Mouse (Mus musculus) liver, embryonic 16.5 days (tissue): ENCODE results near the gene Thap8. TPM values are rescaled to one million over a fixed set of nuclear protein-coding genes. Genes with fewer than 3 reads are reported as not detected.

ENCODE experiments used
- ATAC-seq: fragments of 200-750 bp; cut with Nextera tagmentation; 2 replicates; pipeline ENCODE4 v1.8.0; 2017; ENCODE audit warnings: low read depth, mild to moderate bottlenecking, moderate number of reproducible peaks, moderate library complexity
- H3K27ac ChIP-seq: fragments of 300-500 bp; sonication (generic); 2 replicates; pipeline ENCODE4 v1.5.1; 2014; ENCODE audit warnings: mild to moderate bottlenecking, low read length
- H3K27me3 ChIP-seq: fragments of 300-500 bp; sonication (generic); 2 replicates; pipeline ENCODE4 v1.6.1; 2014; ENCODE audit warnings: low read depth, low read length, mixed read lengths; ENCODE audit not compliant: control insufficient read depth, insufficient read depth
- H3K36me3 ChIP-seq: fragments of 300-500 bp; sonication (generic); 2 replicates; pipeline ENCODE4 v1.6.1; 2014; ENCODE audit warnings: mild to moderate bottlenecking; ENCODE audit not compliant: control insufficient read depth, insufficient read depth
- H3K4me1 ChIP-seq: fragments of 300-500 bp; sonication (generic); 2 replicates; pipeline ENCODE4 v1.6.1; 2014; ENCODE audit warnings: low read depth, low read length, mixed read lengths; ENCODE audit not compliant: control insufficient read depth
- H3K4me2 ChIP-seq: fragments of 300-500 bp; sonication (generic); 2 replicates; pipeline ENCODE4 v1.6.1; 2014; ENCODE audit warnings: low read depth, low read length, mixed read lengths
- H3K4me3 ChIP-seq: fragments of 300-500 bp; sonication (generic); 2 replicates; pipeline ENCODE4 v1.5.1; 2014; ENCODE audit warnings: low read depth, mild to moderate bottlenecking, low read length
- H3K9ac ChIP-seq: fragments of 300-500 bp; sonication (generic); 2 replicates; pipeline ENCODE4 v1.6.1; 2014; ENCODE audit warnings: low read depth, low read length
- H3K9me3 ChIP-seq: fragments of 300-500 bp; sonication (generic); replicated peaks from 2 replicates; pipeline ENCODE4 v1.6.1; 2016; ENCODE audit warnings: low read length; ENCODE audit not compliant: control insufficient read depth
- WGBS: fragments of 180-500 bp; shearing (Covaris S2); extraction: QIAGEN DNeasy Blood & Tissue Kit; methylation state at CpG from one replicate; pipeline ENCODE4 v1.1.7; 2014; ENCODE audit not compliant: insufficient replicate concordance; 5-methylcytosine and 5-hydroxymethylcytosine counted together
- polyA plus RNA-seq: library from polyadenylated mRNA; unstranded; fragments of >200 nt; fragmentation: Nextera tagmentation; extraction: Ambion mirVana; gene quantifications from 2 replicates; pipeline ENCODE4 v1.2.1, GENCODE M21; 2015

The Thap8 gene
- polyA plus RNA-seq, 1 experiment from 2014 or later: 0.11 TPM

DNA sequence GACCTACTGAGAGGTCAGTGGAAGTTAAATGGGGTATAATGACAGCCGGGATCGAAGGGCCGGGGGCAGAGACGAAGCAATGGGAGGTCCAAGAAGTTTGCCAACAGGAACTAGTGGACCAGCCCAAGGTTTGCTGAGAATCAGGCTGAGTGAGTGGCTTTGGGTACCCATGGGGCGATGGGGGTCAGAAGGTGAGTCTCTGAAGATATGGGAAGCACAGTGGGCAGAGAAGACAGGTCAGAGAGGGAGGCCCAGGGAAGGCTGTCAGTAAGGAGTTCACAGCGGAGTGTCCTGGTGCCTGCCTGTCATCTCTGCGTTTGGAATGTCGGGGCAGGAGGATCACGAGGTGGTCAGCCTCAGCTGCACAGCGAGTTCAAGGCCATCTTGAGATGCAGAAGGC lies 48.5 kb downstream of the Thap8 start:
- peaks cover 2% of the 10 kb centered on the region; the same call in 1 of the 2 replicates for H3K27me3 ChIP-seq
- no peak overlapping the region for H3K4me2 ChIP-seq
- H3K4me3 ChIP-seq: no peak overlapping the region
- H3K36me3 ChIP-seq: no peaks in the 10 kb centered on the region
- ATAC-seq: no peak
- no peak overlapping the region for H3K27ac ChIP-seq
- no peak overlapping the region for H3K9ac ChIP-seq
- WGBS: 56% methylated on average over 10 of the region's 10 CpGs
- H3K9me3 ChIP-seq: no peaks in the 10 kb centered on the region
- peaks cover 1% of the 10 kb centered on the region for H3K4me1 ChIP-seq

GRCm38 (mm10) chr7:30331887-30332286 lies 52.0 kb downstream of the Thap8 start:
- Histone ChIP-seq H3K4me3 (no peak overlapping the region), H3K9me3 (no peaks in the 10 kb centered on the region), H3K27me3 (peaks cover 13% of the 10 kb centered on the region), H3K4me2 (no peak overlapping the region), H3K27ac (no peak overlapping the region), H3K36me3 (no peaks in the 10 kb centered on the region), H3K4me1 (peaks cover 3% of the 10 kb centered on the region), H3K9ac (no peak overlapping the region)
- peak; percentile 64 for ATAC-seq
- WGBS: 10% methylated on average over 13 of the region's 13 CpGs

DNA sequence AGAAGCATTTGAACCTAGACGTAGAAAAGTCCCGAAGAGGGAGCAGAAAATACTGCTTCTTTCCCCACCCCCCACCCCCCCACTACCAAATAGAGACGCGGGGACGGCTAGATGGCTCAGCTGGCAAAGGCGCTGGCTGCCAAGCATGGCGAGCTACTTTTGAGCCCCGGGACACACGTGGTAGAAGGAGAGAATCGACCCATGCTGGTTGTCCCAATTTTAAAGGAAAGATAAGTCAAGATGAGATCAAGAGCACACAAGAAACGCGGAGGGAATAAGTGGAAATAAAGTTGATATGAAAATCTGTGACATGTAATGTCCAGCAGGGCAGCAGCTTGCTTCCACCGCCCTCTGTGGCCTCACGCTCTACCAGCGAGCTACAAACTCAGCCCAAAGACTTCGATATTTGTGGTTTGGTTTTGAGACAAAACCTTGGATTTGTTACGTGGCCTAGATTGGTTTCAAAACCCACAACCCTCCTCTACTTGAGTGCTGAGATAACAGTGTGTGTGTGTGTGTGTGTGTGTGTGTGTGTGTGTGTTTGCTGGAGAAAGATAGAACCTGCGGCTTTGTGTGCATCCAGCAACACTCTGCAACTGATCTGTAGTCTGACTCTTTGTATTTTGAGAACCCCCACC lies 52.8 kb downstream of the Thap8 start:
- Histone ChIP-seq H3K36me3 (no peaks in the 10 kb centered on the region), H3K9me3 (no peaks in the 10 kb centered on the region), H3K27ac (no peak overlapping the region), H3K4me1 (peaks cover 3% of the 10 kb centered on the region), H3K27me3 (peaks cover 13% of the 10 kb centered on the region), H3K4me2 (no peak overlapping the region), H3K4me3 (no peak overlapping the region), H3K9ac (no peak overlapping the region)
- WGBS: 38% methylated on average over 18 of the region's 18 CpGs
- no peak for ATAC-seq

DNA sequence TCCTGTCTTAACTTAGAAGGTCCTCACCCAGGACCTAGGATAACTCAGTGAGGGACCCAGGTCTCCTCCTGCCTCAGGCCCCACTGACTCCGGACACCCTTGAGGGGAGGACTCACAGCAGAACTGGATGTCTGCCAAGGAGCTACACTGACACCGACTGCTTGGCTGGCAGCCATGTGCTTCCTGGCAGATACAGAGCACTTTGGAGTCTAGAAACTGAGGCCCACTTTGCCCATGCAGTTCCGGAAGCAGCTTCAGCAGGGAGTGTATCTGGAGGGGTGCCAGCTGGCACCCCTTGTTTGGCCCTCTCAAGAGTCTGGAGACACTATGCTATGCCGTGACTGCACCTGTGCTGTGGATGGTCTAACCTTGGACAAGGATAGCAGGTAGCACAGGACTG lies 53.5 kb downstream of the Thap8 start:
- no peak overlapping the region for H3K9ac ChIP-seq
- WGBS: 21% methylated on average over 4 of the region's 4 CpGs
- H3K4me1 ChIP-seq: peaks cover 3% of the 10 kb centered on the region
- no peaks in the 10 kb centered on the region for H3K36me3 ChIP-seq
- no peak overlapping the region for H3K4me2 ChIP-seq
- H3K27me3 ChIP-seq: peaks cover 13% of the 10 kb centered on the region
- no peak overlapping the region for H3K27ac ChIP-seq
- no peaks in the 10 kb centered on the region for H3K9me3 ChIP-seq
- peak; percentile 55; the same call in 1 of the 2 replicates for ATAC-seq
- no peak overlapping the region for H3K4me3 ChIP-seq

GRCm38 (mm10) chr7:30334563-30334962 lies 54.7 kb downstream of the Thap8 start:
- Histone ChIP-seq H3K4me1 (peaks cover 3% of the 10 kb centered on the region), H3K27ac (no peak overlapping the region), H3K36me3 (no peaks in the 10 kb centered on the region), H3K4me3 (no peak overlapping the region), H3K9me3 (no peaks in the 10 kb centered on the region), H3K27me3 (peaks cover 13% of the 10 kb centered on the region), H3K9ac (no peak overlapping the region), H3K4me2 (no peak overlapping the region)
- 32% methylated on average over 5 of the region's 5 CpGs for WGBS
- ATAC-seq: no peak

DNA sequence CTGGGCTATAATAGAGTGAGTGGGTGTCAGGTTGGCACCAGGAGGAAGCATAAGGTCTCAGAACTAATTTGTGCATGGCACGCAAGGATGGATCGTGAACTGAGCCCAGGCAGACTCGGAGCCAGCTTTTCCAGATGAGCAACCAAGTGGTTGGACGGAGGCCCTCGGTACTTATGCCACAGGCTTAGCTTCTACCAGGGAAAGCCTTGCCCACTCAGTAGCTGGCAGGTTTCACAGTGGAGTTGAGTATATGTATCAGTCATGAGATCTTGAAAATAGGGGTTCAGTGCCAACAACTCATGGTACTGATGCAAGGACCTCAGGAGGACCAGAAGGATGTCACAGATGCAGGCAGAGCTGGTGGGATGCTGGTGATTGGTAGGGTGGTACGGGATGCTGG lies 55.8 kb downstream of the Thap8 start:
- Histone ChIP-seq H3K4me2 (no peak overlapping the region), H3K27ac (no peak overlapping the region), H3K9ac (no peak overlapping the region), H3K27me3 (peaks cover 13% of the 10 kb centered on the region), H3K36me3 (no peaks in the 10 kb centered on the region), H3K4me3 (no peak overlapping the region), H3K4me1 (peaks cover 3% of the 10 kb centered on the region), H3K9me3 (no peaks in the 10 kb centered on the region)
- no peak for ATAC-seq
- WGBS: 68% methylated on average over 6 of the region's 6 CpGs

GRCm38 (mm10) chr7:30336384-30336783 lies 56.5 kb downstream of the Thap8 start:
- H3K36me3 ChIP-seq: no peaks in the 10 kb centered on the region
- WGBS: 2% methylated on average over 9 of the region's 9 CpGs
- H3K4me1 ChIP-seq: peaks cover 3% of the 10 kb centered on the region
- H3K27ac ChIP-seq: no peak overlapping the region
- H3K9me3 ChIP-seq: no peaks in the 10 kb centered on the region
- peaks cover 13% of the 10 kb centered on the region for H3K27me3 ChIP-seq
- no peak overlapping the region for H3K4me2 ChIP-seq
- ATAC-seq: 0 out of 2 replicates have a peak, but pooled peaks have one; percentile 21
- H3K9ac ChIP-seq: no peak overlapping the region
- no peak overlapping the region for H3K4me3 ChIP-seq

- Histone ChIP-seq H3K27me3 (peaks cover 11% of the 10 kb centered on the region), H3K36me3 (no peaks in the 10 kb centered on the region), H3K9ac (no peak overlapping the region), H3K4me2 (no peak overlapping the region), H3K9me3 (no peaks in the 10 kb centered on the region), H3K27ac (no peak overlapping the region), H3K4me1 (no peaks in the 10 kb centered on the region), H3K4me3 (no peak overlapping the region)
- ATAC-seq: no peak
- 58% methylated on average over 5 of the region's 5 CpGs for WGBS
These were observed 59.7 kb downstream of the Thap8 start for GRCm38 (mm10) chr7:30339432-30340109.
